Mouse (Mus musculus) olfactory bulb, adult 2 months (tissue): ENCODE results near the gene Olfr1359.

Experiments
- CTCF ChIP-seq: fragments of 200-500 bp; IDR thresholded peaks from 2 replicates; pipeline ENCODE4 v1.5.1; 2012; ENCODE audit warnings: low read depth, mild to moderate bottlenecking, low read length, moderate library complexity; ENCODE audit not compliant: insufficient read depth
- POLR2A ChIP-seq: fragments of 200-500 bp; IDR thresholded peaks from 2 replicates; pipeline ENCODE4 v1.6.1; 2012; ENCODE audit warnings: mild to moderate bottlenecking, low read depth, low read length, moderate library complexity; ENCODE audit not compliant: insufficient read depth

DNA sequence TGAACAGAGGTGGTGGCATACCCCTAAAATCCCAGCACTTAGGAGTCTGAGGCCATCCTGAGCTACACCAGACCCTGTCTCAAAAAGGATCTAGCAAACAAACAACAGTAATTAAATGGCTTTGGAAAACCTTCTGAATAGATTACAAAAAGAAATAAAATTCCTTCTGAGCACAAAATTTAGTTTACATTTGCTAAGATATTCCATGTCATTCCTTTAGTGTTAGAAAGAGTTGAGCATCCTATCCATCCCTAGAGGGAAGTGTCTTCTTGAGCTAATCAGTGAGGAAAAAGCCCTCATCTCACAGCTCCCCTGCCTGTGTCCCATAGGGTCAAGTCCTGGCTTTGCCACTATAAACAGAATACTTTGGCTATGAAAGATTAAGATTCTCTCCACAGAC lies at the start of gene Olfr1359:
- no peak for TF ChIP-seq CTCF
- TF ChIP-seq POLR2A, result no peak
